Mouse (Mus musculus) brain, adult 10 weeks (tissue): ENCODE measurements around the gene Rhox3c. TPM values are rescaled to one million over a fixed set of nuclear protein-coding genes. Genes with fewer than 3 reads are reported as not detected.

Source experiments
- polyA plus RNA-seq: library from polyadenylated mRNA; stranded (reverse); fragments of 350-450 nt; fragmentation: Illumina TruSeq; extraction: RNeasy Lipid Tissue Mini Kit (QIAGEN cat#74804); gene quantifications from one replicate; pipeline ENCODE4 v1.2.3, GENCODE M21; 2015; ENCODE audit warnings: low read depth, low replicate concordance

Rhox3c gene
- not detected for polyA plus RNA-seq

DNA sequence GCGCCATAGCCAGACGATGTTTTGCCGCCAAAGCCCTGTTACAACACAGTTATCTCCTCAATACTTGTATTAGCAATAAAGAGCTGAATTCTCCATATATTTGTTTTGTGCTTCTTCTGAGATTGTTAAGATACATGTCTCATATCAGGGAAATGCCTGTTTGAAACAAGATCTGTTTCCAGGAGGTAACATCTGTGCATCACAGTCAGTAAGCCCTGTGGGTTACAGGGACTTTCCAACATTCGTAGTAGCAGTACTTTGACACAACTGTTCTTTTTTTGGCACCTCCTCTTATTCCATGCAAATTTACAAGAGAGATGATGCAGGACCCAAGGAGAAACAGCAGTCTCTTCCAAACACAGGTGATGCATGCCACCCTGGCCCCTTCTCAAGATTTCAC, at the start of gene Rhox3c:
Gene Rhox3c (plus strand): TSS at position 301 of the 400 bp plus-strand sequence.

DNA sequence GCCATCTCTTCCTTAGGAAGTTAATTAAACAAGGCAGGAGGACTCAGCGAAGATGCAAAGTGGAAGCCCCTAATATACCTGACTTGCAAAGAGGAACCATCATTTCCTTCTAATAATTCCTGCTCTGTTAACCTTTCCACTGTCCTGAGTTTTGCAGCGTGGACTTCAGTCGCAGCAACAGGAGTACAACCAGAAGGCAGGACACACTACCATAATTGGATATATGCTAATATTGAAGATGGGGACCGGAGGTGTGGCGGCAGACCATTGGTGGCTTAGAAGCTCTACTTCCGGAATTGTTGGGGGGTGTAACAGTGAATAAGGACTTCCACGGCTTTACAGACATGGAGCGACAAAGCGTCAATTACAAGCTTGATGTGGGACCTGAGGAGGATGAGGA, 46.6 kb upstream of the Rhox3c start, which contains the start of gene Rhox2b:
Gene Rhox2b (plus strand): TSS at position 301 of the 400 bp plus-strand sequence.

DNA sequence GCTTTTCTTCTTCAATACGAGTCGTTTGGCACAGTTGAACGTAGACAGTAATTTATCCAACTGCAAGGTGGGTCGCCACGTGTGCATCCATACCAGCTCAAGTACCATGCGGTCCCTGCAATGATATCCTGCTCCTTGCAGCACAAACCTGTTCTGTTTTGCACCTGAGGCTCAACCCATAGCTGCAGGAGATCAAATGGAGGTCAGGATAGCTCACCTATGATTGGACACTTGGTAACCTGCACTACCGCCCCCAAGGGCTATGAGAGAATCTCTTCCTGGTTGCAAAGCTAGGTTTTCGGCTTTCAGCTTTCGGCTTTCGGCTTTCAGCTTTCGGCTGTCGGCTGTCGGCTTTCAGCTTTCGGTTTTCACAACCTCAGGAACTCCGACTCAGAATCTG, 26.2 kb upstream of the Rhox3c start, which contains the start of gene Rhox4b:
Gene Rhox4b (plus strand): TSS at position 301 of the 400 bp plus-strand sequence.

DNA sequence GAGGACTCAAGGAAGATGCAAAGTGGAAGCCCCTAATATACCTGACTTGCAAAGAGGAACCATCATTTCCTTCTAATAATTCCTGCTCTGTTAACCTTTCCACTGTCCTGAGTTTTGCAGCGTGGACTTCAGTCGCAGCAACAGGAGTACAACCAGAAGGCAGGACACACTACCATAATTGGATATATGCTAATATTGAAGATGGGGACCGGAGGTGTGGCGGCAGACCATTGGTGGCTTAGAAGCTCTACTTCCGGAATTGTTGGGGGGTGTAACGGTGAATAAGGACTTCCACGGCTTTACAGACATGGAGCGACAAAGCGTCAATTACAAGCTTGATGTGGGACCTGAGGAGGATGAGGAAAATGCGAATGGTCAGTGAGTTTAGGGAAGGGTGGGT, 5.0 kb upstream of the Rhox3c start, which contains the start of gene Rhox2c:
Gene Rhox2c (plus strand): TSS at position 301 of the 400 bp plus-strand sequence.

DNA sequence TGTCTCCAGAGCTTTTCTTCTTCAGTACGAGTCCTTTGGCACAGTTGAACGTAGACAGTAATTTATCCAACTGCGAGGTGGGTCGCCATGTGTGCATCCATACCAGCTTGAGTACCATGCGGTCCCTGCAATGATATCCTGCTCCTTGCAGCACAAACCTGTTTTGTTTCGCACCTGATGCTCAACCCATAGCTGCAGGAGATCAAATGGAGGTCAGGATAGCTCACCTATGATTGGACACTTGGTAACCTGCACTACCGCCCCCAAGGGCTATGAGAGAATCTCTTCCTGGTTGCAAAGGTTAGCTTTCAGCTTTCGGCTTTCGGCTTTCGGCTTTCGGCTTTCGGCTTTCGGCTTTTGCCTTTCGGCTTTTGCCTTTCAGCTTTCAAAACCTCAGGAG, 21.7 kb downstream of the Rhox3c start, which contains the start of gene Rhox4c:
Gene Rhox4c (plus strand): TSS at position 301 of the 400 bp plus-strand sequence.

DNA sequence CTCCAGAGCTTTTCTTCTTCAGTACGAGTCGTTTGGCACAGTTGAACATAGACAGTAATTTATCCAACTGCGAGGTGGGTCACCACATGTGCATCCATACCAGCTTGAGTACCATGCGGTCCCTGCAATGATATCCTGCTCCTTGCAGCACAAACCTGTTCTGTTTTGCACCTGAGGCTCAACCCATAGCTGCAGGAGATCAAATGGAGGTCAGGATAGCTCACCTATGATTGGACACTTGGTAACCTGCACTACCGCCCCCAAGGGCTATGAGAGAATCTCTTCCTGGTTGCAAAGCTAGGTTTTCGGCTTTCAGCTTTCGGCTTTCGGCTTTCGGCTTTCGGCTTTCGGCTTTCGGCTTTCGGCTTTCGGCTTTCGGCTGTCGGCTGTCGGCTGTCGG, 55.7 kb downstream of the Rhox3c start, which contains the start of gene Rhox4d:
Gene Rhox4d (plus strand): TSS at position 301 of the 400 bp plus-strand sequence.

Other genes with a start within 250 kb of the Rhox3c start
- not detected for gene Gm9, start 247.5 kb upstream of the Rhox3c start, polyA plus RNA-seq
- not detected for gene Rhox1, start 236.3 kb upstream of the Rhox3c start, polyA plus RNA-seq
- gene Rhox2a, start 213.6 kb upstream of the Rhox3c start, polyA plus RNA-seq, result not detected
- not detected for gene Rhox3a, start 208.7 kb upstream of the Rhox3c start, polyA plus RNA-seq
- gene Rhox4a, start 193.2 kb upstream of the Rhox3c start, polyA plus RNA-seq, result not detected
- not detected for gene Rhox3a2, start 78.6 kb upstream of the Rhox3c start, polyA plus RNA-seq
- not detected for gene Rhox4a2, start 67.7 kb upstream of the Rhox3c start, polyA plus RNA-seq
- not detected for gene Rhox2b, start 46.5 kb upstream of the Rhox3c start, polyA plus RNA-seq
- gene Rhox4b, start 26.1 kb upstream of the Rhox3c start, polyA plus RNA-seq, result not detected
- not detected for gene Rhox2c, start 4.9 kb upstream of the Rhox3c start, polyA plus RNA-seq
- not detected for gene Rhox4c, start 21.8 kb downstream of the Rhox3c start, polyA plus RNA-seq
- gene Rhox2d, start 34.8 kb downstream of the Rhox3c start, polyA plus RNA-seq, result not detected
- not detected for gene Rhox4d, start 55.8 kb downstream of the Rhox3c start, polyA plus RNA-seq
- gene Rhox2e, start 71.9 kb downstream of the Rhox3c start, polyA plus RNA-seq, result not detected
- not detected for gene Rhox3e, start 83.4 kb downstream of the Rhox3c start, polyA plus RNA-seq
- gene Rhox4e, start 98.8 kb downstream of the Rhox3c start, polyA plus RNA-seq, result not detected
- not detected for gene Rhox2f, start 112.8 kb downstream of the Rhox3c start, polyA plus RNA-seq
- not detected for gene Rhox3f, start 122.4 kb downstream of the Rhox3c start, polyA plus RNA-seq
- not detected for gene Rhox4f, start 149.1 kb downstream of the Rhox3c start, polyA plus RNA-seq
- gene Rhox3g, start 170.0 kb downstream of the Rhox3c start, polyA plus RNA-seq, result not detected
- not detected for gene Rhox2g, start 184.9 kb downstream of the Rhox3c start, polyA plus RNA-seq
- gene Rhox4g, start 192.7 kb downstream of the Rhox3c start, polyA plus RNA-seq, result not detected
- gene Rhox3h, start 210.2 kb downstream of the Rhox3c start, polyA plus RNA-seq, result not detected
- gene Rhox2h, start 214.7 kb downstream of the Rhox3c start, polyA plus RNA-seq, result not detected